Mouse (Mus musculus): ENCODE measurements at regions not wholly inside any gene's neighbourhood (a gene's known extent, or its start where the extent isn't known, plus 50 kb on each side); places are given as distances from the start of the nearest gene placed in this dataset.

DNA sequence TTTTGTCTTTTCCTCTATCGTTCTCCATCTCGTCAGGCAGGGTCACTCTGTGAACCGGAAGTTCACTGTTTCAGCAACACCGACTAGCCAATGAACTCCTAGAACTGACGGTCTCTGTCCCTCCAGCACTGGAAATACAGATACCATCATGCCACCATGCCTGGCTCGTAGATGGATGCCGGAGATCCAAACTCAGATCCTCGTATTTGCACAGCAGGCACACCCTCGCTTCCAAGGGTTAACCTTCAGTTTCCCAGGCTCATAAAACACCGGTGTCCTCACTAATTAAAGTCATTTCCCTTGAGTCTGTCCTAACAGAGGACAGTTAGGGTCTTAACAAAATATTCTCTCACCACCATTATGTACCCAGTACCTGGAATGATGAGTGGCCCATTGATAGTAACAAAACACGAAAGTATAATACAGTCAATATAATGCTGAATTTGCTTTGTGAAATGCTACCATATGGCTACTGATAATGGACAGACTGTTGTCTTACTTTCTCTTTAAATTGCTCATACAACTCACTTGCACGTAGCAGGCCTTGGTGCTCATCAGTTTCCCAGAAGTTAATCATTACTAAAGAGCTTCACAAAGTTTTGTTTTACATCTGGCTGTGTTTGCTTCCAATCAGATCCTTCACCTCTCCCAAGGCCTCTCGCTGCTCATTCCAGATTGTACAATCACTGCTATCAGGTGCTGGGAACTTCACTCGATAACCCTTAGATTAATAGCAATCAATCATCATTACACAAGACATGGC lies 52.7 kb upstream of the Ccn6 start:
- no peaks in the 10 kb centered on the region for H3K36me3 ChIP-seq (ENCODE audit: control insufficient read depth, insufficient read depth, low read length)
- no peaks in the 10 kb centered on the region for H3K27me3 ChIP-seq (ENCODE audit: control insufficient read depth, insufficient read depth, low read length)
- peaks cover 4% of the 10 kb centered on the region for H3K9me3 ChIP-seq (ENCODE audit: control insufficient read depth, low read length)
- no peak overlapping the region for H3K27ac ChIP-seq (replicated peaks in 1 of 2; ENCODE audit: control insufficient read depth in 1 of 2, insufficient read depth in 1 of 2, low read depth in 2 of 2, low read length in 2 of 2)
- no peak for ATAC-seq (ENCODE audit: insufficient number of reproducible peaks, insufficient read depth, low FRiP score, low read depth)
- no peaks in the 10 kb centered on the region for H3K4me1 ChIP-seq (ENCODE audit: control insufficient read depth in 2 of 2, insufficient read depth in 2 of 2, low read length in 2 of 2)
- no peak overlapping the region for H3K4me3 ChIP-seq (ENCODE audit: control insufficient read depth in 1 of 2, insufficient read depth in 1 of 2, low read depth in 1 of 2, low read length in 2 of 2)
- no peak overlapping the region for H3K9ac ChIP-seq (ENCODE audit: low read length)
- 84% methylated on average over 14 of the region's 14 CpGs for WGBS
- H3K4me2 ChIP-seq (ENCODE audit: low read length): no peak overlapping the region

DNA sequence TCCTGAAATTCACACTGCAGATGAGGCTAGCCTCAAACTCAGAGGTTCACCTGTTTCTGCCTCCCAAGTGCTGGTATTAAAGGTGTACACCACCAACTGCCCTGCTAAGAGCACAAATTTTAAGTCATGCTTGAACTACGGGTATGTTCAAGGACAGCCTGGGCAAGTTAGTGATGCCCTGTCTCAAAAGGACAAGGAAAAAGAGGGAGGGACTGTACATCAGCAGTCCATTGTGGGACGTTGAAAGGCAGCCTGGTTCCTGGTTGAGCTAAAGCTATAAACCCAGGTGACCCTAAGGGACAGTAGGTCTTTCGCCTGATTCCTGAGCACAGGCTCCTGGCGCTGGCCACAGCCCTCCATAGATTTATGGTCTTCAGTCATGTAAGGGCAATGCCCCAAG lies 51.0 kb upstream of the Ccn6 start:
- ATAC-seq (ENCODE audit: insufficient number of reproducible peaks, insufficient read depth, low FRiP score, low read depth): no peak
- H3K27me3 ChIP-seq (ENCODE audit: control insufficient read depth, insufficient read depth, low read length): no peaks in the 10 kb centered on the region
- no peak overlapping the region for H3K9ac ChIP-seq (ENCODE audit: low read length)
- H3K4me3 ChIP-seq (ENCODE audit: control insufficient read depth in 1 of 2, insufficient read depth in 1 of 2, low read depth in 1 of 2, low read length in 2 of 2): no peak overlapping the region
- no peak overlapping the region for H3K4me2 ChIP-seq (ENCODE audit: low read length)
- 85% methylated on average over 4 of the region's 4 CpGs for WGBS
- H3K27ac ChIP-seq (replicated peaks in 1 of 2; ENCODE audit: control insufficient read depth in 1 of 2, insufficient read depth in 1 of 2, low read depth in 2 of 2, low read length in 2 of 2): no peak overlapping the region
- no peaks in the 10 kb centered on the region for H3K36me3 ChIP-seq (ENCODE audit: control insufficient read depth, insufficient read depth, low read length)
- H3K9me3 ChIP-seq (ENCODE audit: control insufficient read depth, low read length): peaks cover 4% of the 10 kb centered on the region
- no peaks in the 10 kb centered on the region for H3K4me1 ChIP-seq (ENCODE audit: control insufficient read depth in 2 of 2, insufficient read depth in 2 of 2, low read length in 2 of 2)
